Mouse (Mus musculus) kidney, postnatal 4 days (tissue): ENCODE measurements around the gene Sox5.

ENCODE experiments used
- DNase-seq, 2 experiments: peaks; one replicate each; pipeline ENCODE4 v3.0.0; 2021; ENCODE audit warnings: mixed read lengths in 2 of 2

Gene Sox5

GRCm38 (mm10) chr6:144711841-144712240, 69.9 kb downstream of the Sox5 start:
- DNase-seq = peak; percentile 63 to 75

GRCm38 (mm10) chr6:144710816-144711215, 71.0 kb downstream of the Sox5 start:
- peak; percentile 6 to 32 for DNase-seq

GRCm38 (mm10) chr6:144709614-144710180, 72.1 kb downstream of the Sox5 start:
- DNase-seq = no peak

- DNase-seq = no peak
These were observed 73.4 kb downstream of the Sox5 start for GRCm38 (mm10) chr6:144708410-144708809.

DNA sequence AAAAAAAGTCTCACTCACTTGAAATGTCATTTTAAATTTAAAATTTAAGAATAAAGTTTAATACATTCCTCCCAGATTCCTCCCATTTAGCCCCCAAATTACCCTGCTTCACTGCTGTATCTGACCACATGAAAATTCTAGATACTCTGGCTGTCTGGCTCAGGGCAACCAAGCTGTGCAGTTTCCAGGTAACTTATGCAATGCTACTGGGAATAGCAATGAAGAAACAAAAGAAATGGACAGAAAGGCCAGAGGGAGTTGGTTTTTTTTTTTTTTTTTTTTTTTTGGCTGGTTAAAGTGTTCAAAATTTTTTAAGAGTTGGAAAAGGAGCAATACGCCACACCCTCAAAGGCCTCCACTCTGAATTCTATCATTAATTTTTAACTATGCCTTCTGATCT, 73.8 kb downstream of the Sox5 start:
- DNase-seq = no peak

DNA sequence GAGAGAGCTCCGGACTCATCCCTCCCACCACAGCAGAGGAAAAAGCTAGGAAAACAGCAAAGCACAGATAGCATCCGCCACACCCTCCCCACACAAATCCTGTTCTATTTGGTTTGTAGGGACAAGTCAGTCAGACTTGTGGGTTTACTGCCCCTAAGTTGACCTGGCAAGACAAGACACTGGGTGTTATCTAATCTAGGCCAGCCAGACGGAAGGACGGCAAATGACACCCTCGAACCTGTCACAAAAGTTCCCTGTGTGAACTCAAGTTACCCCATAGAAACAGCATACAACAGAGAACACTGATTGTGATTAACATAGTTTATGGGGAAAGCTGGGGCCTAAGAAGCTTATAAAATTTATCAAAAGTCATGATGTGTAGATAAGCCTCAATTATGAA, 76.8 kb downstream of the Sox5 start:
- no peak for DNase-seq

DNA sequence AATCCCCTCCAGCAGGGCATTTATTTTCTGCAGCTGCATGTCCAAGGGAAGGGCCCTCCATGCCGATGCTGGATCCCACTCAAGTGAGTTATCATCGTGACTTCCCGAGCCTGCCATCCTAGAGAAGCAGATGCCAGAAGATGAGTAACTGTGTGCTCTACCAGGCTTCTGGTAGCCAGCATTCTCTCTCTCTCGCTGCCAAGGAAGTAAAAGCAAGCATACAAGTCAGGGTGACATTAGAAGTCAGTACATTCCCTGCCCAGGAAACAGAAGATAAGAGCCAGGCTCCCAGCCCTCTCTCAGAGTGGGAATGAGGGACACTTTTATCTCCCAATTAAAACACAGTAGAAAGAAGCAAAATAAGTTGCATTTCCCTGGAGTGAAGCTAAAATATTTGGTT, 86.1 kb downstream of the Sox5 start:
- no peak for DNase-seq

GRCm38 (mm10) chr6:144693211-144693899, 88.4 kb downstream of the Sox5 start:
- no peak for DNase-seq

- no peak for DNase-seq
These were observed 90.3 kb downstream of the Sox5 start for GRCm38 (mm10) chr6:144691298-144692041.

- DNase-seq = no peak
These were observed 92.7 kb downstream of the Sox5 start for GRCm38 (mm10) chr6:144689076-144689475.

DNA sequence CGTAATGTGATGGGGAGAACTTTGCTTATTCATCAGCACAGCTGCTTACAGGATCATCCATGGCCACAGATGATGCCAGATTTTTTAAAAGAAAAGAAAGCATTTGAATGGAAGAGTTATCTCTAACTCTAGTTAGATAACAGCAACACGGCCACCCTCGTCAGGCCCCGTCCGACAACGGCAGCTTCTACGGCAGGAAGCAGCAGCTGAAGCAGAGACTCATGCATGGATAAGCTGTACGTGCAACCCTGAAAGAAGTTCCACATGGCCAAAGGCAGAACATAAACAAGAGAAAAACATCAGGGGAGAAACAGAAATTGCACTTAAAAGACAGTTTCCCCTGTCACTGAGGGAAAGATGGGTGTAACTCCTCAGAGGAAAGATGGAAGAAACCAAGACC, 94.1 kb downstream of the Sox5 start:
- DNase-seq = peak; percentile 26 to 39

GRCm38 (mm10) chr6:144681045-144681789, 100.6 kb downstream of the Sox5 start:
- no peak for DNase-seq

DNA sequence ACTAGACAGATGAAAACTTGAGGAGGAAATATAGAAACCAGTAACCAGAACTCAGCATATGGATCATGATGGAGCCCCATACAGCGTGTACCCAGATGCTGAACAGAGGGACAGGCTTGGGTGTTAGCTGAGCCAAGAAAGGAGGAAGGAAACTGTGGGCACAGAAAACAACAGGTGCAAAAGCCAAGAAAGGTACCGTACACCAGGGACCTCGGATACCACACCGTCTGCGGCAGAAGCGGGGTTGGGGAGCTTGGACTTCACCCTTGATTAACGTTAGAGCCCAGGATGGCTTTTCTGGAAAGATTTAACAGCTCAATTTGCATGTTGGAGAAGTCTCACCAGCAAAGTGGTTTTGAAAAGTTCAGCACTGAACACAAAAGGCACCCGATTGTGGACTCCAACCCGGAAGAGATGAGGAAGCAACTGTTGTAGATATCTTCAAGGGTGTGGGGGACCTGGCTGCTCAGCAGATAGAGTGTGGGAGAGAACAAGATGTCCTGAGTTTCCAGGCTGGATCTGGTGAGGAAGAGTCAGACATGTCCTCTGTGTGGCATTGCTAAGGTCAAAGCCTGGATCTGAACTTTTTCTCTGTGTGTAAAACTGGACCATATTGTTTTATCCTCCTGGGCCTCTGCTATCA, 104.2 kb downstream of the Sox5 start:
- no peak for DNase-seq

DNA sequence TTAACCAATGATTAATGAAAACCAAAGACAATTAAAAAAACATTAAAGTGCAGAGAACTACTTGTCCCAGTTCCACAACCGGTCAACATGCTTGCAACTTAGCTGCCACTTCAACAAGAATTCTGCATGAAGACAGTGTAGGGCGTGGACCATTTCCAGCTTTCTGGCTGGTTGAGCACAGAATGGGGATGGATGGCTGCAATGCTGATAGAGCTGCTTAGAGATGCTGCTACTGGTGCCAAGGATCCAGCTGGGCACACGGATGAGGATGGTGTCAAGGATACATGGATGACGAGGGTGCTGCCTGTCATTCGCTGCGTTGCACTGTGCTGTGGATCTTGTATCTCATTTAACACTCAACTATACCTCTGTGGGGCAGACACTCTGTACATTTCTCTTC, 106.7 kb downstream of the Sox5 start:
- DNase-seq = no peak

DNA sequence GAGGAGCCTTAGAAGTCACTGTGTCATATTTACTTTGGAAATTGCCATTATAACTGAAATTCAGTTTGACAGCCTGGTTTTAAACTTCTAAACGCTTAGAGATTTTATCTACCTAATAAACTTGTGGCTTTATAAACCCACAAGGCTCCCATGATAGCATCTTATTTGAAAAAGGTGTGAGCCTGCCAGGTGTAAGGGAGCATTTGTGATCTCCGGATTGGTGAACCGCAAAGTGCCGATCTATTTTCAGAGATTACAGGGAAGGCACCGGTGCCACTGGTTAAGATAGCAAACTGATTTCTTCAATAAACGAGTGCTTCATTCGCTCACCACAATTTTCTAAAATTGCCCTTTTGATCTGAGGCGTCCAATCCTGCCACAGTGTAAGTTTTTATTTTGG, 107.9 kb downstream of the Sox5 start:
- DNase-seq = no peak

DNA sequence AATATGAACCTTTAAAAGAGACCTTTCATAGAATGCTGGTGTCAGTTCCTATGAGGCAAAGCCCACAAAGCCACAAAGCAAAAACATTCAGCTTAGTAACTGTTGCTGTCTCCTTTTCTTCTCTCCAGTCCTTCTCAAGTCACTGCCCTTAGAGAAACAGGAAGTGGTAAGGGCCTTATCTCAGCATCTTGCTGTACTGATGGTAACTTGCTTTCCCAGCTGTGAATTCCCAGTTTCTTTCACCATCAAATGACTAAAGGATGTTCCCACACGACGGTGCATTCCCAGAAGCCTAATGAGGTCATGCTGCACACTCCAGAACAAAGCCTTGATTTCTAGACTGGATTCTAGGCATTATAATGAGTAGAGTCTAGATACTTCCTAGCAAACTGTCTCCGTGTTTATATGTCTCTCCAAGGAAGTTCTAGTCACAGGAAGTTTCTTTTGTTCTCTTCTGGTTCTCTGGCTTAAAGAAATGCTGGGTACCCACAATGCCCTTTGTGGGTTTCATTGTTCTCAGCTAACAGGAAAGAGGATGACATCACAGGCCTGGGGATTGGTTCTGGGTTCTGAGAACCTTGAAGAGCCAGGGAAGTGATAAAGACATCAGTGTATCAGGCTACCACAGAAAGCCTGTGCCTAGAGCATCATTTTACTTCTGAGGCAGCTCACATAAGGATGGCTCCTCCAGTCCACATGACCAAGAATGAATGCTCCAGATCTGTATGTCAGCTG, 111.2 kb downstream of the Sox5 start:
- no peak for DNase-seq

- no peak for DNase-seq
These were observed 115.2 kb downstream of the Sox5 start for GRCm38 (mm10) chr6:144666617-144667016.

- no peak for DNase-seq
These were observed 117.0 kb downstream of the Sox5 start for GRCm38 (mm10) chr6:144664765-144665164.

- DNase-seq = no peak
These were observed 118.2 kb downstream of the Sox5 start for GRCm38 (mm10) chr6:144663516-144664074.

- peak; percentile 15 to 19 for DNase-seq
These were observed 122.4 kb downstream of the Sox5 start for GRCm38 (mm10) chr6:144659115-144660108.

DNA sequence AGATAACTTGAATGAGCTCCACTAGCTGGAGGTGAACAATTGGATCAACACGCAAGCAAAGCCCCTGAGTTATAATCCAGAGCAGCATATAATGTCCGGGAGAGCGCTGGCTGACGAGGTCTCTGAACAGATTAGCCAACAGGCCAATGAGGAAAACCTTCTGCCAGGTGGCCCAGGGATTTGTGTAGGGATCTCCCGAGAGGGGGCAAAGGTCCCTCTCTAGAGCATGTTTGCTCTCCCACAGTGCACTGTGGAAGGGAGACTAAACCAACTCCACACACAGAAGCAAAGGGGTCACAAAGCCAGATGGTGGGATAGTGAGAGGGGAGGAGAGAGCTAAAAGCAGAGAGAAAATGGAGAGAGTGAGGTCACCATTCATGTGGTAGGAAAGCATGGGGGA, 128.9 kb downstream of the Sox5 start:
- no peak for DNase-seq
